Mouse (Mus musculus) testis, adult 2 months (tissue): ENCODE results near the gene Chst1. TPM values are rescaled to one million over a fixed set of nuclear protein-coding genes. Genes with fewer than 3 reads are reported as not detected.

Experiments used
- H3K27ac ChIP-seq: fragments of 200-500 bp; 2 replicates; pipeline ENCODE4 v1.5.1; 2012; ENCODE audit warnings: low read depth, low read length; ENCODE audit not compliant: control insufficient read depth, insufficient read depth
- H3K27me3 ChIP-seq: fragments of 200-500 bp; 2 replicates; pipeline ENCODE4 v1.6.1; 2012; ENCODE audit warnings: mild to moderate bottlenecking, low read length, moderate library complexity; ENCODE audit not compliant: control insufficient read depth, insufficient read depth
- H3K36me3 ChIP-seq: fragments of 200-500 bp; 2 replicates; pipeline ENCODE4 v1.6.1; 2012; ENCODE audit warnings: mild to moderate bottlenecking, low read length; ENCODE audit not compliant: control insufficient read depth, insufficient read depth
- H3K4me1 ChIP-seq: fragments of 200-500 bp; 2 replicates; pipeline ENCODE4 v1.6.1; 2012; ENCODE audit warnings: low read length; ENCODE audit not compliant: control insufficient read depth, insufficient read depth
- H3K4me3 ChIP-seq: fragments of 200-500 bp; 2 replicates; pipeline ENCODE4 v1.5.1; 2012; ENCODE audit warnings: low read depth, mild to moderate bottlenecking, low read length, moderate library complexity, mixed read lengths; ENCODE audit not compliant: control insufficient read depth
- CTCF ChIP-seq: fragments of 200-500 bp; IDR thresholded peaks from 2 replicates; pipeline ENCODE4 v1.5.1; 2012; ENCODE audit warnings: low read depth, mild to moderate bottlenecking, inconsistent platforms, low read length, moderate library complexity; ENCODE audit not compliant: control insufficient read depth, insufficient read depth, insufficient replicate concordance
- POLR2A ChIP-seq: fragments of 200-500 bp; IDR thresholded peaks from 2 replicates; pipeline ENCODE4 v1.6.1; 2012; ENCODE audit warnings: low read depth, mild to moderate bottlenecking, inconsistent platforms, low read length, moderate library complexity; ENCODE audit not compliant: control insufficient read depth
- polyA plus RNA-seq: library from polyadenylated mRNA; depleted of rRNA; stranded (reverse); fragments of >200 nt; gene quantifications from 2 replicates; pipeline ENCODE4 v1.2.3, GENCODE M21; 2012

The Chst1 gene
- polyA plus RNA-seq, 1 experiment = 48.9 TPM

DNA sequence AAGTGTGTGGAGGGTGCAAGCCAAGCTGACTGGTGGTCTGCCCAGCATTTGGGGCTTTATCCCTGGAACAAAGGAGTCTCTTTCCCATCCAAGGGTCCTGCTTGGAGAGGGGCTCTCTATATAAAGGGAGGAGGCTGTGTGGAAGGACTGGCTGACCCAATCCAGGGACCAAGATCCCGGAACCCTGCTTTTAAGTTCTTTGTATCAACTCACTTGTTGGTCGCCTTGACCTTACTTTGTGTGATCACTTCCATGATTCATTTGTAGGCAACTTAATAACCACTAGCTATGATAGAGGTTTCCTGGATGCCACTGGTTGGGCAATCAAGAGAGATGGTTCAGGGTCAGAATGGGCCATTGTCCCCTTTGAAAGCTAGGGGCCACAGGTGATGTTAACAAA lies 11.7 kb upstream of the Chst1 start:
- H3K4me1 ChIP-seq = no peaks in the 10 kb centered on the region
- no peak overlapping the region for H3K4me3 ChIP-seq
- no peaks in the 10 kb centered on the region for H3K27me3 ChIP-seq
- TF ChIP-seq POLR2A (no peak), CTCF (no peak)
- no peak overlapping the region for H3K27ac ChIP-seq
- no peaks in the 10 kb centered on the region; the same call in 1 of the 2 replicates for H3K36me3 ChIP-seq

GRCm38 (mm10) chr2:92594929-92595730 lies 4.4 kb upstream of the Chst1 start:
- TF ChIP-seq POLR2A (no peak), CTCF (no peak)
- Histone ChIP-seq H3K4me1 (peaks cover 7% of the 10 kb centered on the region), H3K36me3 (no peaks in the 10 kb centered on the region; the same call in 1 of the 2 replicates), H3K27ac (no peak overlapping the region), H3K27me3 (no peaks in the 10 kb centered on the region), H3K4me3 (no peak overlapping the region)

GRCm38 (mm10) chr2:92597291-92597690 lies 2.2 kb upstream of the Chst1 start:
- H3K36me3 ChIP-seq = no peaks in the 10 kb centered on the region
- H3K4me3 ChIP-seq = no peak overlapping the region
- H3K4me1 ChIP-seq = peaks cover 11% of the 10 kb centered on the region
- no peak overlapping the region for H3K27ac ChIP-seq
- no peaks in the 10 kb centered on the region for H3K27me3 ChIP-seq
- no peak for TF ChIP-seq POLR2A
- no peak for TF ChIP-seq CTCF

- H3K27ac ChIP-seq = no peak overlapping the region
- H3K4me1 ChIP-seq = peaks cover 11% of the 10 kb centered on the region
Measured at GRCm38 (mm10) chr2:92598941-92599486, 493 bp upstream of the Chst1 start.

DNA sequence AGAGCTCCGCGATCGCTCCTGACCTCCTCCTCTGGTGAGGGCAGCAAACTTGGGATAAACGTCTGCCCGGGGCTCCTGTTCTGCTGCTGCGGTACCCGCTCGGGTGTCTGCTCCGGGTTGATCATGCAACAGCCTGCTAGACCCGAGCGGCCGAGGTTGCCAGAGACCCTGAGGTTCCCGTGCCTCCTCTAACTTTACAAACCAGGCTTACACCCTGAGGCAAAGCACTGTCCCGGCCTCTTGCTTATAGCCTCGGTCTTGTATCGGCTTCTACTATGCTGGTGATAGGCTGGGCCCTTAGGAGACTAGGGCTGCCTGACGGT lies 802 bp downstream of the Chst1 start:
- peak overlapping the region; percentile 63 for H3K4me3 ChIP-seq
- no peak for TF ChIP-seq POLR2A
- TF ChIP-seq CTCF = no peak
- H3K27ac ChIP-seq = no peak overlapping the region
- no peaks in the 10 kb centered on the region for H3K27me3 ChIP-seq
- H3K4me1 ChIP-seq = peaks cover 11% of the 10 kb centered on the region
- no peaks in the 10 kb centered on the region; the same call in 1 of the 2 replicates for H3K36me3 ChIP-seq

More at GRCm38 (mm10) chr2:92598941-92599486, 493 bp upstream of the Chst1 start:
- no peaks in the 10 kb centered on the region for H3K27me3 ChIP-seq
- H3K36me3 ChIP-seq = no peaks in the 10 kb centered on the region
- TF ChIP-seq CTCF = no peak
- no peak for TF ChIP-seq POLR2A
- H3K4me3 ChIP-seq = no peak overlapping the region

DNA sequence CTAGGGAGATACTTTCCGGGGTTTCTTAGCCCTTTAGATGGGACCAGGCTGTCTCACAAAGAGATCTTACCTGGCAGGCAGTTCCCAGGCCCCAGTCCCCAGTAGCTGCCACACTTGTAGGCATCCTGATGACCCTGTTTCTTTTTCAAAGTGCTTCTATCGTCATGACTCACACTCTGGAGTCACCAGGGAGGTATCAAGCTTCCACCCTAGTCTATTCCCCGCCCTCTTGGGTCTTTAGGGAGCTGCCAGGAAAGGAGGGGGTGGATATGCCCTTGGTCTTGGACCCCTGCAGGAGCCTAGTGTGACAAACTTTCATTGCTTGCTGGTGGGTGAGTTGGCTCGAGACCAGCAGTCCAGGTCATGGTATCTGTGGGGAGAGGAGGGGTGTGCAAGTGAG lies 1.7 kb downstream of the Chst1 start:
- no peak for TF ChIP-seq CTCF
- TF ChIP-seq POLR2A = no peak
- Histone ChIP-seq H3K36me3 (no peaks in the 10 kb centered on the region; the same call in 1 of the 2 replicates), H3K27me3 (no peaks in the 10 kb centered on the region), H3K4me1 (peaks cover 11% of the 10 kb centered on the region), H3K4me3 (no peak overlapping the region), H3K27ac (no peak overlapping the region)

- TF ChIP-seq POLR2A (no peak), CTCF (no peak)
- Histone ChIP-seq H3K4me3 (no peak overlapping the region), H3K27me3 (no peaks in the 10 kb centered on the region), H3K4me1 (peaks cover 11% of the 10 kb centered on the region), H3K36me3 (no peaks in the 10 kb centered on the region; the same call in 1 of the 2 replicates), H3K27ac (no peak overlapping the region)
Measured at GRCm38 (mm10) chr2:92602073-92602472, 2.6 kb downstream of the Chst1 start.

DNA sequence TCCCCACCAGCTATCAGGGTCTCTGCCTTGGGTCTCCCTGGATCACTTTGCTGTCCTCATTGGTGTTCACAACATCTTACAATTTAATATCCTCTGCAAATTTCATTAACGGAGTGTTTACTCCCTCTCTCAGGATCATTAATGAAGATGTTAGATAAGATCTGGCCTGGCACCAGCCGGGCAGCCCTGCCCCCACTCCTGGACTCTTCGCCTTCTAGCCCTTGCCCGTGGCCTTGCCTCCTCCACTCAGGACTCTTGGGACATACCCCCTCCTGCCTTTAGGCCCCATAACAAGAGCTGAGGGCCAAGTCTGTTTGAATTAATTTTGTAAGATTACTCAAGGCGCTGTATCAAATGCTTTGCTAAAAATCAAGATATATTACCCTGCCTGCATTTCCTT lies 4.1 kb downstream of the Chst1 start:
- Histone ChIP-seq H3K27ac (no peak overlapping the region), H3K36me3 (no peaks in the 10 kb centered on the region; the same call in 1 of the 2 replicates), H3K27me3 (no peaks in the 10 kb centered on the region), H3K4me3 (no peak overlapping the region), H3K4me1 (peaks cover 11% of the 10 kb centered on the region)
- no peak for TF ChIP-seq POLR2A
- no peak for TF ChIP-seq CTCF
